Mouse (Mus musculus) right cerebral cortex, adult 18-20 months (tissue): ENCODE data around the gene Adam15.

Experiments used
- DNase-seq: peaks from one replicate; pipeline ENCODE4 v3.0.0; 2022; ENCODE audit warnings: mixed read lengths

The Adam15 gene

GRCm38 (mm10) chr3:89295685-89296230 lies 54.0 kb downstream of the Adam15 start:
- DNase-seq = no peak

- no peak for DNase-seq
These were observed 55.6 kb downstream of the Adam15 start for GRCm38 (mm10) chr3:89294195-89294594.

GRCm38 (mm10) chr3:89293247-89293918 lies 56.4 kb downstream of the Adam15 start:
- DNase-seq = no peak

GRCm38 (mm10) chr3:89292303-89292702 lies 57.5 kb downstream of the Adam15 start:
- no peak for DNase-seq

GRCm38 (mm10) chr3:89291874-89292273 lies 57.9 kb downstream of the Adam15 start:
- DNase-seq = no peak
